20 mouse cellular contexts compared by ENCODE assay signal in genomic region chr4:109122830-109123555, GRCm38 (mm10).
DNase-seq lines count a peak whose midpoint lies in the region; ATAC-seq and TF ChIP-seq lines count a peak whose summit lies in the region.
"Had no signal": no experiment of that assay in that cellular context is flagged by ENCODE, and none has a peak within 500 bp of the region (broad histone marks: within the 10 kb centered on the region; RNA-seq: fewer than 3 reads in every experiment).

No protein-coding gene starts in this region.

- H3K4me2 ChIP-seq in lung, postnatal 0 days (replicated peaks; ENCODE audit: low read depth, low read length): no peak overlapping the region
- H3K4me2 ChIP-seq in myocyte (ENCODE audit: low read depth): peak overlapping the region; percentile 28
- H3K4me2 ChIP-seq: heart, embryonic 12.5 days; hindbrain, embryonic 12.5 days; limb, embryonic 13.5 days; midbrain, embryonic 15.5 days; neural tube, embryonic 12.5 days had no signal

- ATAC-seq in lung, postnatal 0 days: peak; percentile 39
- ATAC-seq: midbrain, embryonic 15.5 days; Patski had no signal

- H3K79me2 ChIP-seq in myocyte (ENCODE audit: control insufficient read depth, insufficient read depth): peaks cover 3% of the 10 kb centered on the region

- H3K27ac ChIP-seq in gastrocnemius, adult 2 months: peak overlapping the region; percentile 67
- H3K27ac ChIP-seq in lung, postnatal 0 days (ENCODE audit: low read length): 0 out of 2 replicates have a peak overlapping the region, but pooled peaks have one; percentile 10
- H3K27ac ChIP-seq: hindbrain, embryonic 12.5 days; left cerebral cortex, adult 2 months; limb, embryonic 13.5 days; midbrain, embryonic 15.5 days; neural tube, embryonic 12.5 days had no signal

- intact Hi-C loops in gastrocnemius, adult 2 months (cut with DNase I): no loop called here

- H3K9ac ChIP-seq in lung, postnatal 0 days (replicated peaks; ENCODE audit: low read depth): no peak overlapping the region
- H3K9ac ChIP-seq: heart, embryonic 12.5 days; hindbrain, embryonic 12.5 days; limb, embryonic 13.5 days; midbrain, embryonic 15.5 days; neural tube, embryonic 12.5 days had no signal

- 30% methylated on average over 4 of the region's 4 CpGs for WGBS in lung, postnatal 0 days
- 21% methylated on average over 4 of the region's 4 CpGs for whole genome bisulfite sequencing in lung, adult 2 months

- TF ChIP-seq POLR2A in lung, adult 2 months (IDR thresholded peaks at IDR 0.05; ENCODE audit: borderline replicate concordance, extremely low read depth, low read depth, low read length): no peak
- TF ChIP-seq POLR2A in myocyte (IDR thresholded peaks at IDR 0.05; ENCODE audit: insufficient read length, low read depth): no peak

- peaks cover 12% of the 10 kb centered on the region; the same call in 1 of the 2 replicates for H3K4me1 ChIP-seq in lung, postnatal 0 days (ENCODE audit: insufficient read depth, low read depth, low read length)
- H3K4me1 ChIP-seq in lung, adult 2 months (ENCODE audit: control insufficient read depth, insufficient read depth, low read length): peaks cover 15% of the 10 kb centered on the region

- no peaks in the 10 kb centered on the region for H3K9me3 ChIP-seq in lung, postnatal 0 days (ENCODE audit: low read length)
- H3K9me3 ChIP-seq: heart, embryonic 12.5 days; hindbrain, embryonic 12.5 days; limb, embryonic 13.5 days; midbrain, embryonic 15.5 days; neural tube, embryonic 12.5 days had no signal

- DNase-seq in gastrocnemius, adult 2 months: no peak
- no peak for DNase-seq in gastrocnemius, adult 18-20 months (ENCODE audit: low spot score)
- DNase-seq in lung, postnatal 0 days (ENCODE audit: low spot score): peak; percentile 82
- DNase-seq in lung, adult 2 months: no peak
- DNase-seq in adipocyte (ENCODE audit: low spot score): peak; percentile 74
- no peak for DNase-seq in ovary, postnatal 14 days (ENCODE audit: low spot score)
- DNase-seq in cerebellum, adult 9-11 months: no peak
- DNase-seq: cerebellum, adult 8-10 months; kidney, adult 18-20 months; kidney, postnatal 36 days; right cerebral cortex, postnatal 4 days; thymus, postnatal 36 days had no signal

- no peaks in the 10 kb centered on the region for H3K36me3 ChIP-seq in lung, postnatal 0 days (ENCODE audit: insufficient read depth, low read length)
- no peaks in the 10 kb centered on the region for H3K36me3 ChIP-seq in myocyte (ENCODE audit: control insufficient read depth, insufficient read depth)
- H3K36me3 ChIP-seq: heart, embryonic 12.5 days; hindbrain, embryonic 12.5 days; limb, embryonic 13.5 days; midbrain, embryonic 15.5 days; neural tube, embryonic 12.5 days had no signal

- H3K4me3 ChIP-seq in gastrocnemius, adult 2 months: no peak overlapping the region; the same call in 1 of the 2 replicates
- H3K4me3 ChIP-seq in lung, postnatal 0 days (ENCODE audit: low read depth, low read length): no peak overlapping the region
- no peak overlapping the region for H3K4me3 ChIP-seq in lung, adult 2 months (replicated peaks; ENCODE audit: extremely low read depth, low read depth, low read length)
- no peak overlapping the region for H3K4me3 ChIP-seq in myocyte
- H3K4me3 ChIP-seq: heart, embryonic 12.5 days; hindbrain, embryonic 12.5 days; left cerebral cortex, adult 2 months; limb, embryonic 13.5 days; midbrain, embryonic 15.5 days; neural tube, embryonic 12.5 days had no signal

- TF ChIP-seq CTCF in gastrocnemius, adult 2 months (IDR thresholded peaks at IDR 0.05): no peak
- no peak for TF ChIP-seq CTCF in lung, postnatal 0 days (IDR thresholded peaks at IDR 0.05)
- TF ChIP-seq CTCF in lung, adult 2 months (IDR thresholded peaks at IDR 0.05; ENCODE audit: insufficient read depth, low read length): no peak

- H3ac ChIP-seq in myocyte (ENCODE audit: control insufficient read depth, insufficient read length): no peak overlapping the region

- no peaks in the 10 kb centered on the region for H3K27me3 ChIP-seq in lung, postnatal 0 days (replicated peaks; ENCODE audit: insufficient read depth, low read length)
- no peaks in the 10 kb centered on the region for H3K27me3 ChIP-seq in myocyte (ENCODE audit: control insufficient read depth, insufficient read depth, insufficient read length)
- H3K27me3 ChIP-seq: heart, embryonic 12.5 days; hindbrain, embryonic 12.5 days; limb, embryonic 13.5 days; midbrain, embryonic 15.5 days; neural tube, embryonic 12.5 days; Patski had no signal

- TF ChIP-seq EP300 in lung, postnatal 0 days (IDR thresholded peaks at IDR 0.05): peak; percentile 85

TF ChIP-seq in myocyte, 11 proteins besides CTCF, POLR2A, EP300 and RAD21:
- no peak for TF ChIP-seq REST (IDR thresholded peaks at IDR 0.05; ENCODE audit: insufficient read depth, insufficient read length)
- TF ChIP-seq TCF3 (IDR thresholded peaks at IDR 0.05; ENCODE audit: insufficient read length, low read depth): no peak
- TF ChIP-seq USF1 (IDR thresholded peaks at IDR 0.05; ENCODE audit: low read depth): no peak
- no peak for TF ChIP-seq POLR2AphosphoS2 (IDR thresholded peaks at IDR 0.05; ENCODE audit: insufficient read length, low read depth)
- no peak for TF ChIP-seq TCF12 (IDR thresholded peaks at IDR 0.05; ENCODE audit: insufficient read depth, poor library complexity, severe bottlenecking)
- no peak for TF ChIP-seq MYOG (IDR thresholded peaks at IDR 0.05; ENCODE audit: control insufficient read depth in 1 of 3, insufficient read depth in 1 of 3, insufficient read length in 2 of 3, low read depth in 2 of 3)
- TF ChIP-seq E2F4 (IDR thresholded peaks at IDR 0.05; ENCODE audit: insufficient read depth): no peak
- TF ChIP-seq MAX (IDR thresholded peaks at IDR 0.05; ENCODE audit: low read depth): no peak
- no peak for TF ChIP-seq MYOD1 (IDR thresholded peaks at IDR 0.05; ENCODE audit: control insufficient read depth in 1 of 3, insufficient read length in 2 of 3, low read depth in 2 of 3)
- TF ChIP-seq SRF (IDR thresholded peaks at IDR 0.05; ENCODE audit: control insufficient read depth, insufficient read length, low read depth): no peak
- TF ChIP-seq CEBPB (IDR thresholded peaks at IDR 0.05; ENCODE audit: insufficient read depth, poor library complexity, severe bottlenecking): no peak

Comparison
In these comparisons a context has a peak if more than half of its experiments do, and no peak if none do; other contexts are left out.
1. DNase-seq: peak in lung, postnatal 0 days (single experiment) and adipocyte (single experiment); none in gastrocnemius, adult 2 months (single experiment), gastrocnemius, adult 18-20 months (single experiment), lung, adult 2 months (single experiment), ovary, postnatal 14 days (single experiment) and cerebellum, adult 9-11 months (single experiment).